Comparison of ENCODE assay signal across 8 mouse cellular contexts in the genomic region with DNA sequence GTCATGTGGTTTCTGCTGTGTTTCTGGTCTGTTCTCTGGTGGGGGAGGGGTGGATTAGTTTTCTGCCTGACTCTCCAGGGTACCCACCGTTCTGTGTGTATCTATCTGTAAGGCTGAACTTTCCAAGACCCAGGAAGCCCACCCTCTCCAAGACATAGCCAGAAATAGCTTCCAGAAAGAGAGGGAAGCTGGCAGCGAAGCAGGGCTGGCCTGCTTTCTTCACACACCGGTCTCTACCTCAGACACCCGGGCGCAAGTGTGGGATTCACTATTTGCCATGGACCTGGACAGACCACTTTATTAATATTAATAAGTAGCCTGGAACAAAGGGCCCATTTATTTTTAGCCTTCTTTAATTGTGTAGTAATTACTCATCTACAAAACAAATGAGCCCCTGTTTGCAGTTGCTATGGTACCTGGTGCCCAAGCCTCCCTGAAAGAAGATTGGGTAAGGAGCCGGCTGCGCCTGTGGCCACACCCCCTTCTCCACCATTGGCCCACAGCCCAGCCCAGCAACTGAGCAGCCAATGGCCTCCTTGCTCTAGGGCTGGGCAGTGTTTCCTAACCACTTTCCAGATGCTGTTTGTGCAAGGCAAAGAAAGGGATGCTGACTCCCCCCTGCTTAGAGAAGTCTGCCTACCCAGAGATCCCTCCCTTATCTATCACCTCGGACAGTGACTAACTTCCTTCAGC.
A peak's percentile ranks its signal among the peaks of the same experiment; 100 is the strongest.
DNase-seq lines count a peak whose midpoint lies in the region; ATAC-seq and TF ChIP-seq lines count a peak whose summit lies in the region.

No protein-coding gene starts in this region.

- no peak overlapping the region for H3K4me2 ChIP-seq in kidney, embryonic 14.5 days (replicated peaks; ENCODE audit: low read depth, low read length)
- peak overlapping the region; percentile 15; the same call in 1 of the 2 replicates for H3K4me2 ChIP-seq in limb, embryonic 12.5 days
- H3K4me2 ChIP-seq in midbrain, embryonic 11.5 days = no peak overlapping the region

- peaks cover 19% of the 10 kb centered on the region for H3K4me1 ChIP-seq in heart, adult 2 months (ENCODE audit: control insufficient read depth, insufficient read depth, low read length)
- peaks cover 5% of the 10 kb centered on the region for H3K4me1 ChIP-seq in kidney, embryonic 14.5 days (ENCODE audit: control insufficient read depth, insufficient read depth, low read length)
- peaks cover 20% of the 10 kb centered on the region for H3K4me1 ChIP-seq in limb, embryonic 12.5 days (replicated peaks)
- peaks cover 24% of the 10 kb centered on the region for H3K4me1 ChIP-seq in midbrain, embryonic 11.5 days (ENCODE audit: control insufficient read depth, insufficient read depth, low read length)
- peaks cover 15% of the 10 kb centered on the region for H3K4me1 ChIP-seq in testis, adult 2 months (ENCODE audit: control insufficient read depth, insufficient read depth, low read length)

- H3K9ac ChIP-seq in heart, adult 2 months (ENCODE audit: low read depth, low read length) = no peak overlapping the region
- H3K9ac ChIP-seq in kidney, embryonic 14.5 days (ENCODE audit: low read depth, low read length) = no peak overlapping the region
- H3K9ac ChIP-seq in limb, embryonic 12.5 days (replicated peaks) = no peak overlapping the region
- no peak overlapping the region for H3K9ac ChIP-seq in midbrain, embryonic 11.5 days (ENCODE audit: low read length)

- H3K27me3 ChIP-seq in heart, adult 2 months (ENCODE audit: control insufficient read depth, insufficient read depth, low read length) = no peaks in the 10 kb centered on the region
- no peaks in the 10 kb centered on the region for H3K27me3 ChIP-seq in kidney, embryonic 14.5 days (ENCODE audit: control insufficient read depth, insufficient read depth, low read length)
- no peaks in the 10 kb centered on the region for H3K27me3 ChIP-seq in limb, embryonic 12.5 days
- no peaks in the 10 kb centered on the region for H3K27me3 ChIP-seq in midbrain, embryonic 11.5 days (ENCODE audit: control insufficient read depth, insufficient read depth, low read length)
- H3K27me3 ChIP-seq in testis, adult 2 months (ENCODE audit: control insufficient read depth, insufficient read depth, low read length) = no peaks in the 10 kb centered on the region

- H3K79me2 ChIP-seq in heart, adult 2 months (replicated peaks; ENCODE audit: control insufficient read depth, insufficient read depth, low read length) = no peaks in the 10 kb centered on the region

- TF ChIP-seq EP300 in heart, adult 2 months (IDR thresholded peaks at IDR 0.05; ENCODE audit: insufficient read depth, low read depth, low read length) = no peak

- no peaks in the 10 kb centered on the region for H3K9me3 ChIP-seq in kidney, embryonic 14.5 days (ENCODE audit: control insufficient read depth, low read length)
- no peaks in the 10 kb centered on the region for H3K9me3 ChIP-seq in limb, embryonic 12.5 days
- H3K9me3 ChIP-seq in midbrain, embryonic 11.5 days (ENCODE audit: control insufficient read depth, low read length) = no peaks in the 10 kb centered on the region

- no peak for TF ChIP-seq POLR2A in heart, adult 2 months (IDR thresholded peaks at IDR 0.05; ENCODE audit: insufficient read depth, low read depth, low read length)
- peak; percentile 33; the same call in 1 of the 2 replicates for TF ChIP-seq POLR2A in testis, adult 2 months (IDR thresholded peaks at IDR 0.05; ENCODE audit: control insufficient read depth, low read depth, low read length)

- WGBS in heart, adult 2 months = 48% methylated on average over 8 of the region's 8 CpGs
- WGBS in kidney, embryonic 14.5 days = 62% methylated on average over 8 of the region's 8 CpGs
- 58% methylated on average over 8 of the region's 8 CpGs for WGBS in limb, embryonic 12.5 days
- WGBS in midbrain, embryonic 11.5 days = 53% methylated on average over 8 of the region's 8 CpGs

- peak; percentile 30 to 38 for DNase-seq in cerebellum, adult 18-20 months
- DNase-seq in cerebellum, adult 9-10 months = no peak
- peak; percentile 34 for DNase-seq in embryo, embryonic 11.5 days (ENCODE audit: low read depth, low spot score)
- DNase-seq in heart, adult 2 months = peak; percentile 51 to 52
- peak; percentile 92 for DNase-seq in midbrain, embryonic 11.5 days (ENCODE audit: low spot score, missing footprints)

- H3K36me3 ChIP-seq in heart, adult 2 months (ENCODE audit: control insufficient read depth, insufficient read depth, low read length) = peaks cover 3% of the 10 kb centered on the region; the same call in 1 of the 2 replicates
- no peaks in the 10 kb centered on the region for H3K36me3 ChIP-seq in kidney, embryonic 14.5 days (ENCODE audit: control insufficient read depth, insufficient read depth, low read length)
- peaks cover 27% of the 10 kb centered on the region for H3K36me3 ChIP-seq in limb, embryonic 12.5 days
- H3K36me3 ChIP-seq in midbrain, embryonic 11.5 days (ENCODE audit: control insufficient read depth, insufficient read depth, low read length) = peaks cover 11% of the 10 kb centered on the region; the same call in 1 of the 2 replicates
- no peaks in the 10 kb centered on the region for H3K36me3 ChIP-seq in testis, adult 2 months (ENCODE audit: control insufficient read depth, insufficient read depth, low read length)

- intact Hi-C loops in heart, adult 2 months (cut with DNase I) = loop anchor here (5.0 kb wide), 1 partner anchor 44 kb away; no protein-coding TSS in a partner anchor

- H3K27ac ChIP-seq in heart, adult 2 months = no peak overlapping the region
- H3K27ac ChIP-seq in kidney, embryonic 14.5 days (ENCODE audit: low read depth, low read length) = no peak overlapping the region
- peak overlapping the region; percentile 77 for H3K27ac ChIP-seq in limb, embryonic 12.5 days
- peak overlapping the region; percentile 64 for H3K27ac ChIP-seq in midbrain, embryonic 11.5 days (ENCODE audit: low read depth, low read length)
- H3K27ac ChIP-seq in testis, adult 2 months (ENCODE audit: control insufficient read depth, insufficient read depth, low read depth, low read length) = peak overlapping the region; percentile 22; the same call in 1 of the 2 replicates

- TF ChIP-seq CTCF in heart, adult 2 months (IDR thresholded peaks at IDR 0.05) = no peak
- no peak for TF ChIP-seq CTCF in testis, adult 2 months (IDR thresholded peaks at IDR 0.05; ENCODE audit: control insufficient read depth, insufficient read depth, insufficient replicate concordance, low read depth, low read length)

- peak; percentile 85 for ATAC-seq in kidney, embryonic 14.5 days (ENCODE audit: low FRiP score, low TSS enrichment)
- ATAC-seq in limb, embryonic 12.5 days (ENCODE audit: insufficient number of reproducible peaks, insufficient read depth, low FRiP score, low TSS enrichment, low read depth) = peak; percentile 88
- peak; percentile 97 for ATAC-seq in midbrain, embryonic 11.5 days (ENCODE audit: low FRiP score)

- no peak overlapping the region for H3K4me3 ChIP-seq in heart, adult 2 months
- H3K4me3 ChIP-seq in kidney, embryonic 14.5 days (ENCODE audit: low read length) = no peak overlapping the region
- H3K4me3 ChIP-seq in limb, embryonic 12.5 days (replicated peaks) = no peak overlapping the region
- no peak overlapping the region for H3K4me3 ChIP-seq in midbrain, embryonic 11.5 days (ENCODE audit: low read depth, low read length)
- no peak overlapping the region for H3K4me3 ChIP-seq in testis, adult 2 months (ENCODE audit: control insufficient read depth, low read depth, low read length)

Comparison
In these comparisons a context has a peak if more than half of its experiments do, and no peak if none do; other contexts are left out.
1. H3K27ac ChIP-seq: peak in limb, embryonic 12.5 days (single experiment), midbrain, embryonic 11.5 days (single experiment) and testis, adult 2 months (single experiment); none in heart, adult 2 months (single experiment) and kidney, embryonic 14.5 days (single experiment).
2. Peak in every context shown above with its lines, with median percentiles within 50 percentile points of each other: ATAC-seq.